Mouse (Mus musculus): ENCODE measurements at regions not wholly inside any gene's neighbourhood (a gene's known extent, or its start where the extent isn't known, plus 50 kb on each side); places are given as distances from the start of the nearest gene placed in this dataset.

DNA sequence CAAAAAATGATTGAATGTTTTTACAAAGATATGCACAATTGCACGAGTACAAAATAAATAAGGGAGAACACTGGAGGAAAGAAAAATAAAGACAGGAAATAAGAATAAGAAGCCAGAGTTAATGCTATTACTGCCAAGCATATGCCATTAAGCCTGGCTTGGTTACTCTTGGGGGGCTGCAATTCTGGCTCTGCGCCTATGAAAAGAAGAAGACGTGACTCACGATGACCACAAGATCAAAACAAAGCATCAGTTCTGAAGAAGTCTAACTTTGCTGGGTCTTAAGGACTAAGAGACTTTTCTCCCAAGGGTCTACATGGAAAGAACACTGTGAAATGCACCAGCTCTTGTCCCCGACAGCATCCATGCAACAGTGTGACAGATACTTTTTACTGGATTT lies 454.8 kb upstream of the Mpdz start:
- DNase-seq (ENCODE audit: low spot score in 2 of 2), result no peak

DNA sequence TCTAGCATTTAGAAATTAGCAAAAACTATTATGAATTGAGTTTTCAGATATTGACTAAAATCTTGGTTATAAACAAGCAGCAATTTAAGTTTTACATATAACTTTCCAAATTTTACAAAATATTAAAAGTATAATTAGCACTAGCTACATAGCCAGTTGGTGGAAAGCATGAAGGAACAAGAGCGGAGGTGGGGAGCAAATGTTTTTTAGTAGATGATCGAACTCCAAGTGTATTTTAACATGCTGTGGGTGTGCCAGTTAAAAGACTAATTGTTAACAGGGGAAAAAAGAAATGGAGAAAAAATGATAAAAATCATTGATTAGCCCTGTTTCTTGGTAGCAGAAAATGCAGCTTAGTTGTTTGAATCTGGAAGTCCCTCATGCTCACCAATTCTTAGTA lies 426.3 kb upstream of the Mpdz start:
- no peak for DNase-seq (ENCODE audit: low spot score in 2 of 2)

DNA sequence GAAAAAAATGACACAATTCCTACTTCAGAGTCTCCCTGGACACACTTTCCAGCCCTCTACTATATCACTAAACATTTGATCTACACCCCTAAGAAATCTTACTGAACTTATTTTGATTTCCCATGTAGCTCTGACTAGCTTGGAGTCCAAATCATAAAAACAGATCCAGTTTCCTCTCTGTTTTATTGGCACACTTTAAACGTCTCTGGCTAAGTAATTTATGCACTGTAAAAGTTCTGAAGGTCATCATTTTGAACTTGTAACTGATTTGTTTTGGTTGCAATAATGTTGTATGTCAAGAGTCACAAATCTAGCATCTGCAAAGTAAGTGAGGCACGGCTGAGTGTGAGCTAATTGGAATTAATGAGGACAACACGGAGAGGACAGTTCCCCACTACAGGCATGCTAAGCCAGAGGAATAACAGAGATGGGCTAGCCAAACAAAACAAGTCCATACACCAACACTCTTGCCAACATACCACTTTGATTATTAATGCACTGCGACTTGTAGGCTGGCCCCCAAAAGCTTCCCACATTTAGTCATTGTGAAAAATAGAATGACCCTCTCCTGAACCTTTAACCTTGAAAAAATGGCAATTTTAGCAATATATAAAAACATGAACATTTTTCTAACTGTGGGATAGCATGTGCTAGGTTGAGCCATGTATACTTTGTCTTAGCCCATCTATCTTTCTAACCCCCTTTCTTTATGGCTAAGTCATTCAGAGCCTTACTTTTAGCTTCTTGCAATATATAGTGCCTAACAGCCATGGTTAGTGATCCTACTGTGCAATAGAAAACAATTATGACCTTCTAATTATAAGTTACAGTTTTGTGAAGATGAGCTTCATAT lies 399.3 kb upstream of the Mpdz start:
- DNase-seq (ENCODE audit: low spot score in 2 of 2), result no peak

GRCm38 (mm10) chr4:81829972-81830371 lies 387.4 kb upstream of the Mpdz start:
- no peak for DNase-seq (ENCODE audit: low spot score in 2 of 2)

- no peak for DNase-seq (ENCODE audit: low spot score in 2 of 2)
Measured at GRCm38 (mm10) chr4:81827453-81827852, 384.8 kb upstream of the Mpdz start.

DNA sequence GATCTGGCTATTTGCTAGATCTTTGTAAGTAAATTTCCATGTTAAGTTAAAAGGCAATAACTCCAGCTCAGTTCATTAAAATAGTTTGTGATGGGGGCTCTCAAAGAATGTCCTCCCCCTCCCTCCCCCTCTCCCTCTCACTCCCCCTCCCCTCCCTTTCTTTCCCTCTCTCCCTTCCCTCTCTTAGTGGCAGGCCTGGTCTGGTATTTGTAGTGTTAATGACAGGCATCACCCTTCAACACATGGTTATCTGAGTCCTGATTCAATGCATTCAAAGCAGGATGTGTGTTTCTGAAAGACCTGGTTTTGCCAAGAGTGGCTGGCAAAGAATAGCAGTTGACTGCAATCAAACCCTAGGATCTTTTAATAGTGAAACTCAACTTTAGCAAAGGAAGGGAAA lies 383.4 kb upstream of the Mpdz start:
- DNase-seq (ENCODE audit: low spot score in 2 of 2), result no peak

DNA sequence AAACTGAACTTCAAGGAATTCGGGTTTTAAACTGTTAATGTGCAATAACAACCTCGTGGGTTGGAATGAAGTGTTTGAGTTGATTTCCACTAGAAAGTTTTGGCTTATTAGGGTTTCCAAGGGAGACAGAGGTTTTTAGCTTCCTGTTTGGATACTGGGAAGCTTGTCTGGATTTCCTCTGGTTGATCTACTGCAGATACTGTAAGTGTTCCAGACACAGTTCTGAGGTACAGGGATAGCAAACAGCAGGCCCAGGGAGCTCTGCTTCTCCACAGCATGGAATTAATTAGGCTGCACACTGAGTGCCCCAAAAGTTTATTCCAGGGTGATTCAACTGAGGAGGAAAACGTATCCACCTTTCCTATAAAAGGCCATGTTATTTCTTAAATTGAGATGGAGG lies 381.0 kb upstream of the Mpdz start:
- no peak for DNase-seq (ENCODE audit: low spot score in 2 of 2)

DNA sequence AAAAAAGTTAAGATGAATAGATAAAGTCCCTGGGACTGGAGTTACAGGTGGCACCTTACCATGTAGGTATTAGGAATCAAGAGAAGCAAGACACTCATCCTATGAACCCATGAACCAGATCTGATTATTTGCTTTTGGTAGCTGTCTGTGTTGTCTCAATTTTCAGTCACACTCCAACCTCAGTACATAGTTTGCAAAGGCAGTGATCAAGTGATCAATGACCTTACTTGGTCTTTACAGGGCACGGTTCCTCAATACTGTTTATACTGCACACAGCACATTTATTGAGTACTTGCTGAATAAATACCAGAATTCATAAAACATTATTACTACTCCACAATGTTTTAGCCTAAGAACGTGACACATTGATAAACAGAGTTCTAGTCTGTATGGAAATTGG lies 346.7 kb upstream of the Mpdz start:
- DNase-seq (ENCODE audit: low spot score in 2 of 2), result no peak

GRCm38 (mm10) chr4:81788636-81789035 lies 346.0 kb upstream of the Mpdz start:
- DNase-seq (ENCODE audit: low spot score in 2 of 2), result no peak

- DNase-seq (ENCODE audit: low spot score in 2 of 2), result no peak
Measured at GRCm38 (mm10) chr4:81781971-81782370, 339.4 kb upstream of the Mpdz start.

GRCm38 (mm10) chr4:81766705-81767104 lies 324.1 kb upstream of the Mpdz start:
- DNase-seq (ENCODE audit: low spot score in 2 of 2), result no peak

DNA sequence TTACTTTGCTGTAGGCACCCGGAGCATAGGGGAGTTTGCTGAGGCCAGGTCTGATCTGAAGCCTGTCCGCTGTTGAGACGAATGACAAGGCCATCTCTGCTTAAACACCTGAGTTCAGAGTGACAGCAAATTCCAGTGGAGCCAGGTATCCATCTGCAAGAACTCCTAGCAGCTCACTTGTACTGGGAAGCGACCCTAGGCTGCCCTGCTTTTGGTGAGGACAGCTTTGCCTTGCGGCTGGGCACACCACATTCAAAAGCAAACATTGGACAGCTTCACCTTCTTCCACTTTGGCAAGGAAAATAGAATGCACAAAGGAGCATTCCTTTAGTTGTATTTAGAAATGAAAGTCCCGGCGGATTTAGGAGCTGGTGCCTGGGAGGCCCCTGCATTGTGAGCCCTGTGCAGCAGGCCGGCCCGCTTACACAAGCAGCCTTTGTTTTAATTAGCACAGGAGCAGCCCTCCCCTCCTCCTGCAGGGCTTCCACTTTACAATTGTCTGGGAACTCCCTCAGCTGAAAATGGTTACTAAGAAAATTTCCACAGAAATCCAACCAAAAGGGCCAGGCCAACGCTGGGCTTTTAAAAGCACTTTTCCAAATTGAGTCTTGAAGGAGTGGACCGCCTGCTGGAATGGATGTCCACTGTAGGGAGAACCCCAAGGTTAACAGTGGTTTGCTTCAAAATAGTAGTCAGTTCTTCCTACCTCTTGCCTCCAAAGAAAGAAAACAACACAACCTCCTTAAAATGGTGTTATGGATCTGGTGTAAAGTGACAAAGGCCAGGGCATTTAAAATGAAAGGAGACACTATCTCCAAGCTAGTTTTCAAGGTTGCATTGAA lies 321.6 kb upstream of the Mpdz start:
- DNase-seq (ENCODE audit: low spot score in 2 of 2), result peak; percentile 20 to 34

- DNase-seq (ENCODE audit: low spot score in 2 of 2), result no peak
Measured at GRCm38 (mm10) chr4:81763311-81764025, 320.9 kb upstream of the Mpdz start.

DNA sequence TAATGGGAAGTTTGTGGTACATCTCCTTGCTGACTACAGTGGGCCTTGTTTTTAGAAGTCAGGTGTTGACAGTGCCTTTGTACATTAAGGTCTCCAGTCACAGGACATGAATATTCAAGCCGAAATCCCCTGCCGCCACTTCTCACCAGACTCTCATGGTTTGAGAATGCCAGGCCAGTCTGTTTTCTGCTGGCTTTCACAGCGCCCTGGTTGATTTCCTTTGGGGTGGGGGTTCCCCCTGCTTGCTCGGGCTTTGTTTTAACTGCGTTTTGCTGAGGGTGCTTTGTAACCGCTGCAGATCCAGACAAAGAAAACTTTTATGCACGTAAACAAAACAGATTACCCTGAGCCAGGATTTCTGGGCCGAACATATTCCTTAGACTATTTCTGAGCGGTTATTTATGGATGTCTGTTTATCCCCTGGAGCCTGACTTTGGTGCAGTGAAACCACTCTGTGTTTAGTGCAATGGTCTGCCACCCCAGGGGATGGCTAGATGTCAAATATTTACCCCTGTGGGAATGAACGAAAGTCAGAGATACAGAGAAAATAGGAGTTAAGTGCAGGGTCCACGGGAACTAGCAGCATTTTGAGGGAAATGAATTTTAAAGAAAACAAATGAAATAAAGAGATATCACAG lies 320.1 kb upstream of the Mpdz start:
- DNase-seq (ENCODE audit: low spot score in 2 of 2), result peak in 1 of 2 experiments; percentile 6

DNA sequence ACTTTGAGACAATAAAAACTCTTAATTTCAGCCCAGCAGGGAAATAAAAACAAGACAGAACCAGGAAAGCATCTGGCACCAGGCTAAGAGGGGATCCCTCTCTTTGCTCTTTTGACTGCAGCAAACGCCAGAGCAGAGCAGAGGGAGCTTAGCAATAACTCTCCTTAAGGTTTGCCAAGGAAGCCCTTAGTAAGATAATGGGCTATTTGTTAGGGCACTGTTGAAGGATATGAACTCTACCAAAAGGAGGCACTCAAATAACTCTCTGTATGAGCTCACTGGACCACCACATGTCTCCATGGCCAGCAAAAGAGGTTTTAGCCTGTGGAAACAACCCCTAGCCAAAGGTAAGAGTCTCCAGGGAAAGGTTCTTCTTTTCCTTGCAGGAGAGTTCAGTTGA lies 315.3 kb upstream of the Mpdz start:
- DNase-seq (ENCODE audit: low spot score in 2 of 2), result no peak

- DNase-seq (ENCODE audit: low spot score in 2 of 2), result no peak
Measured at GRCm38 (mm10) chr4:81744629-81745509, 302.3 kb upstream of the Mpdz start.

GRCm38 (mm10) chr4:81743978-81744628 lies 301.5 kb upstream of the Mpdz start:
- peak; percentile 40 to 53 for DNase-seq (ENCODE audit: low spot score in 2 of 2)

DNA sequence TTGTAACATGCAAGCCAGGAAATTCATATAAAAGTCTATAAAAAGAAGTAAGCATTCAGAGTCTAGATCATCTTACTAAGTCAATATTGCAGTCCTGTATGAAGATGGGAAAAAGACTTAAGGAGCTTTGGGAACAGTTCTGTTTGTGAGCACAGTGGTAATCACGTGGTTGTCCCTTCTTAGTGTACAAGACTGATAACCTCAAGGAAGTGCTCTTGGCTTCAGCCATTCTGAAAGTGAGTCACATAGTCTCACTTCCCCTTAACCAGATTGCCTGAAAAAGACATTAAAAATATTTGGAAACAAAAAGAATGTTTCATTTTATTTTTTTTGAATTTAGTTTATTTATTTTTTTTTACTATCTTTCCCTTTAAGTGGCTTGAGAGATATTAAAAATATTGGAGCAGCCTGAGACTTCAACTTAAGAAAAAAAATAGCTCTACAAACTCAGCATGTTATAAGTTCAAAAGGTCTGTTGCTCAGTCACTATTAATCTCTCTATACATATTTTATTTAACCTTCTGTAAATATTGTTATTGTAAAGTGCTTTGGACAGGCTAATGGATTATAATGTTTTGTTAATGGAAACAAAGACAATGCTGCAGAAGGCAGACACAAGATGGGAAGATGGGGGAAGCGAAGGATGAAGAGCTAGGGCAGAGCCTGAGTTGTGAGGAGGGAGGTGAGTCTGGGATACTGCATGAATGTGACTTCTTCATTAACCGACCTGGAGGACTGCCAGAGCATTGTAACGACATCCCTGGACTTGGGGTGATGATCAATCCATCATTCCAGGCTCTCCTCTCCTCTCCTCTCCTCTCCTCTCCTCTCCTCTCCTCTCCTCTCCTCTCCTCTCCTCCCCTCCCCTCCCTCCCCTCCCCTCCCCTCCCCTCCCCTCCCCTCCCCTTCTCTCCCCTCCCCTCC lies 300.2 kb upstream of the Mpdz start:
- no peak for DNase-seq (ENCODE audit: low spot score in 2 of 2)

- no peak for DNase-seq (ENCODE audit: low spot score in 2 of 2)
Measured at GRCm38 (mm10) chr4:81734391-81734790, 291.8 kb upstream of the Mpdz start.
